Mouse (Mus musculus) liver, embryonic 14.5 days (tissue): ENCODE data around the gene Nup62cl.

Source experiments
- CTCF ChIP-seq: IDR thresholded peaks from 2 replicates; pipeline ENCODE4 v1.5.1; 2016; ENCODE audit warnings: antibody characterized with exemption, low read depth, control low read depth
- EP300 ChIP-seq: IDR thresholded peaks from 2 replicates; pipeline ENCODE4 v1.6.1; 2016; ENCODE audit warnings: antibody characterized with exemption, low read depth

DNA sequence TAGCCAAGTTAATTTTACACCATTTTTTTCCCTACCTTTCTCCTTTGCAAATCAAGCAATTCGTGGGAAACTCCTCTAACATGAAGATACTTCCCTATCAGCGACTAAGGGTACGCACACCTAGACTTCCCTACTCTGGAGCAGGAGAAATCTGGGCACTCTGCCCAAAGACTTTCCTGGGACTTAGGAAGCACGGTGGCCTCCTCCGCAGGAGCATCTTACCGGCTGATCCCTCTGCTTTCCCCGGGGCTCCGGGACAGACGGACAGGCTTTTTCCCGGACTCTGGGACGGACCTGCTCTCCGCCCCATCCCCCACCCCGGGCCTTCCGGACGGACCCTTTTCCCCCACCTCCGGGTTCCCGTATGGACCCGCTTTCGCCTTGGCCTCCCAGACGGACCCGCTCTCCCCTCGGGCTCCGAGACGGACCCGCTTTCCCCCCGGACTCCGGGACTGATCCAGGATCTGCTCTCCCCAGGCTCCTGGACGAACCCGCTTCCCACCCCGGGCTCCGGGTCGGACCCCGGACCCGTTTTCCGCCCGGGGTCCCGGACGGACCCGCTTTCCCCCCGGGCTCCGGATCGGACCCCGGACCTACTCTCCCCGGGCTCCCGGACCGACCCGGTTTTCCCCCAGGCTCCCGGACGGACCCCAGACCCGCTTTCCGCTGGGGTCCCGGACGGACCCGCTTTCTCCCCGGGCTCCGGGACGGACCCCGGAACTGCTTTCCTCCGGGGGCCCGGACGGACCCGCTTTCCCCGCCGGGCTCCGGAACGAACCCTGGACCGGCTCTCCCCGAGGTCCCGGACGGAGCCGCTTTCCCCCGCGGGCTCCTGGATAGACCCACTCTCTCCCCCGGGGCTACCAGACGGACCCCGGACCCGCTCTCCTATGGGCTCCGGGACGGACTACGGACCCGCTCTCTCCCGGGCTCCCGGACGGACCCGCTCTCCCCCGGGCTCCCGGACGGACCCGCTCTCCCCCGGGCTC is 1.3 kb downstream of the Nup62cl start:
- TF ChIP-seq EP300 (no peak), CTCF (no peak)
